Mouse (Mus musculus) cerebellum, postnatal 10 days (tissue): ENCODE measurements at regions not wholly inside any gene's neighbourhood (a gene's known extent, or its start where the extent isn't known, plus 50 kb on each side); places are given as distances from the start of the nearest gene placed in this dataset.
A peak's percentile ranks its signal among the peaks of the same experiment; 100 is the strongest.

Experiments
- DNase-seq, 2 experiments: peaks; one replicate each; pipeline ENCODE4 v3.0.0; 2021; ENCODE audit warnings: mixed read lengths in 2 of 2

DNA sequence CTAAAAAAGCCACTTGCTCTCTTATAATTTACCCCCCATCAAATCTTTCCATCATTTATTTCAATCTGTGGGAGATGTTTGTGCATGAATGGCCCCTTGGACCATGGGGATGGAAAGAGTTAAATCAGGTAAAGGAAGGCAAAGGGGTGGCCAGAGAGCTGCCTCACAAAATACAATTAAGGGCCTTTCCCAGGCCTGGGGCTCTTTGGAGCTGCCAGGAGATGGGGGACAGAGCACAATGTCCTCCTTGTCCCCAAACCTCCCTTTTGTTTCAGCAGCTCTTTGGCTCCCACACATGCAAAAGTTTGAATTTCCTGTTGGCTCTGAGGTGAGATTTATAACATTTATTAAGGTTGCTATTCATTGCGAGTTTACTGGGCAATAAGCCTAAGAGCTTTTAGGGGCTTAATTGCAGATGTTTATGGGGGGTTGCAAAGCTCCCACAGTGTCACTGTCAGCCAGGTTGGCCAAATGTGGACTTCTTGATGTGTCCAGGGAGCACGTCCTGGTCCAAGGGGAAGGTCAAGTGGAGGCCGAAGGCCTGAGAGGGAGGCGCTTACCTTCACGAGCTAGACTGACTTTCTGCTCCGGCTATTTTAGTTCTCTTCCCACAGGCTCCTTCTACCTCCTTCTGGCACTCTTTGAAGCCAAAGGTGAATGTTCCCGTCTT lies 628.5 kb downstream of the Lmo4 start:
- DNase-seq, result no peak

DNA sequence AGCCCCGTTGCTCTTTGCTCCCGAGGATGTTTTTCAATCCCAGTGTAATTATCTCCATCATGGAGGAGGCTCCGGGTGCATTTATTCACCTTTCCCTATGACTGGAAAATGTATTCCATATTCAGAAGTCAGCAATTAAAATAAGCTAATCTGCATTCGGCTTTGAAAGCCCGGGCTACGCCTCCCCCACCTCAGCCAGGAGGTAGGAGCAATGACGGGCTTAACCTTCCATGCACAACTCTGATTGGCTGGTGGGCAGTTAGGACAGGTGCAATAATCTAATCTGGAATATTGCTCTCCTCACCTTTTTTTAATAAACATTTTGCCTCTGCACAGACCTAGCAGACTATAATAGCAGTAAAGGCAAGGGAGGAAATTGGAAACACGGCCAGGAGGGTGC lies 629.3 kb downstream of the Lmo4 start:
- DNase-seq, result no peak

DNA sequence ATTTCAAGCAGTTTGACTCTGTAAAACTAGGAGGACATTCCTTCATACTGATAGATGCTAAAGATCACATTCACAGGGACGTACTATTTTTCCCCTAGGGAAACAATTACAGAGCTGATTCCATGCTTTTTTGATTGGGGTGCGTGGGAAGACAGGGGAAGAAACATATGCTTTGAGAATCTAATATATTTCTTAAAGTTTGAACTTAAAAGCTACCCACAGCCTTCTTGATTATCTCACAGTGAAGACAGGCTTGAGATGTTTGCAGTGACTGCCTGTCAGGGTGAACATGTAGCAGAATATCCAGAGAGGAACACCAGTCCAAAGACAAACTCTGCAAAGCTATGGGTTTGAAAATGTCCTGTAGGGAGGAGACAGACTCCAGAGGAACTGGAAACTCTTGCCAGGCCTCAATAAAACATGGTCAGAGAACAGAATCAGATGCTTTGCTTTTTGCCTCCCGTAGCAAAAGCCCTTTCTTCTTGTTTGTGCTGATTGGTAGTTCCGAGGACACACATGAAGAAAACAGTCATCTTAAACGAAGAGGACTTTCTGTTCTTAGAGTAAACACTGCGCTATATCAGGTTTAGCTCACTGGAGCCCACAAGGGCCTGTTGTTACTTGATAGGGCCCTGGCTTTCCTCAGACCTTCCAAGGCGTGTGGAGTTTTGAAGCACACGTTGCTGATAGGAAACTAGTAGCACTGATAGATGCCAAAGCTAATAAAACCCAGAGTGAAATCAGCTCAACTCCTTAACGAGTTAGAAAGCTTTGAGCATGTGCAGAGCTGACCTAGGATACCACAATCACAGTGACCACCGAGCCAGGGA lies 630.8 kb downstream of the Lmo4 start:
- no peak for DNase-seq

DNA sequence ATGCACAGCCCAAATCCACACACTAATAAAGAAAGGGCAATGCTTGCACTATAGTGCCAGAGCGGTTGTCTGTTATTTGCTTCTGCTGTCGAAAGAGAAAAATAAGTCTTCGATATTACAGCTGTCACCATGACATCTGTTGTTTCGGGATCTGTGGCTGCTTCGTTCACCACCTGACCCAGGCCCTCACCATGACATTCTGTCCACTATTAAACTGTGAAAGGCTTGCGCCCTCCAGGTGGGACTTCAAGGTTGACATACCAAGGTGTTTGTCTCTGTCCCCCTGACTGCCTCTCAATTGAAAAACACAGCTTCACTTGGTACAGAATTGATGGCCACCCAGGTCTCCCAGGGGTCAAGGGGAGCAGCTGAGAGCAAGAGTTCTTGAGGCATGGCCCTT lies 635.1 kb downstream of the Lmo4 start:
- DNase-seq, result no peak

DNA sequence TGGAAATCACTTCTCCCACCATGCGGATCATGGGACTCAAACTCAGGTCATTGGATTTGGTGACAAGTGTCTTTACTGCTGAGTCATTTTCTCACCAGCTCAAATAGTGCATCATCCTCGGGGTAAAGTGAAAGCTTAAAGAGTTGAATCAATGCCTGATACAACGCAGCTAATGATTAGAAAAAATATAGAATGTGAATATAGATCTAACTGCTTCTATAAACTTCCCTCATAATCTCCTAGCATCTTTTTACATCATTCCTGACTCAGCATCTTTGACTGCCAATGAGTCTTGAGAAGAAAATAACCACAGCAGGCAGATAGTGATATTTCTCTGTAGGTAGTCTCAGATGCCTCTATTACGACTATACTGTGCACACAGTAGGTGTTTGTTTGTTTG lies 640.0 kb downstream of the Lmo4 start:
- no peak for DNase-seq

DNA sequence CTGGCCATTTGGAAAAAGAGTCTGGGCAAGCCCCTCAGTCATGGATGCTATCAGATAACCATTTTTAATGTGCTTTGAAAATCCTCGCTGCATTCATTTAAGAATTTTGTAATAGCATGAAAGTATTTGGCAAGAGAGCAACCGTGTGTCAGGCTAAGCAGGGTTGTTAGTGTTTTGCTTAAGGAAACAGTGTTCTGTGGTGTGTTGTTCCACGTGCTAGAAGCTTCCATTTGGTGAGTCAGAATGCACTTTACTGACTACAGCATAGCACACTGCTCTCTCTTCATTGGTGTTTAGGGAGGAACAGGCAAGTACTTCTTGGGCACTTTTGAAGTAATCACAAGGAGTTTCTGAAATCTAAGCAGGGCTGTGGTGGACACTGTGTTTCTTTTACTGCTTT lies 661.0 kb upstream of the Pkn2 start:
- no peak for DNase-seq

DNA sequence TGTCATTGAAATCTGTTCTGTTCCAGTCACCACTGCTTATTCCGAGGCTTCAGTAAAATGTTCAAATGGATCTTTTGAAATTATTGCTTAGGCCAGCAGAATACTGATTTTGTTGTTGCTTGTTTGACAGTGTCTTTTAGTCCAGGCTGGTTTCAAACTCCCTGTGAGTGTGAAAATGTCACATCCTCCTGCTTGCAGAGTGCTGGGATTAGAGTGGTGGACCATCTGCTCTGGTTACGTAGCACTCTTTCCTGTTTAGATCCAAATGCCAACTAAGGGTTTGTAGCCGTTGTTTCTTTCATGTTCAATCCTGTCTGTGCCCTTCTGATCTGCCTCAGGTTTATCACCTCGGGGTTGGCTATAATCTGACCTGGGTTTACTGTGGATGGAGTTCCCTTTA lies 646.2 kb upstream of the Pkn2 start:
- no peak for DNase-seq

DNA sequence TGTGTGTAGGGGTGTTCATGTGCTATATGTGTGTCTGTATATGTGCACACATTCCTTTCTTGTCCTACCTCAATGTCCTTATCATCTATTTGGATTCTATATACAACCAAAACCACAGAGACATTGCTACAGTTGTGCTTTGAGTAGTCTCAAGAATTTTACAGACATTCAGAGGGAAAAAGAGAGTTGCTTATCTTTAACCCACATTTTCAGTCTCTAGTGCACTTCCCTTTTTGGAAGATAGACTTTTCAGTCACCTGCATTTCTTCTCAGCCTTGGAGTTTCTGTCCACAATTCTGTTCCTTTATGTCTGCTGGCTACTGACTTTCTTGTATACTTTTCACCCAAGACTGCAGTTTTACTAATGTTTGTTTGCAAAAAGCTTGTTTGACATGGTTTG lies 645.5 kb upstream of the Pkn2 start:
- DNase-seq, result no peak

DNA sequence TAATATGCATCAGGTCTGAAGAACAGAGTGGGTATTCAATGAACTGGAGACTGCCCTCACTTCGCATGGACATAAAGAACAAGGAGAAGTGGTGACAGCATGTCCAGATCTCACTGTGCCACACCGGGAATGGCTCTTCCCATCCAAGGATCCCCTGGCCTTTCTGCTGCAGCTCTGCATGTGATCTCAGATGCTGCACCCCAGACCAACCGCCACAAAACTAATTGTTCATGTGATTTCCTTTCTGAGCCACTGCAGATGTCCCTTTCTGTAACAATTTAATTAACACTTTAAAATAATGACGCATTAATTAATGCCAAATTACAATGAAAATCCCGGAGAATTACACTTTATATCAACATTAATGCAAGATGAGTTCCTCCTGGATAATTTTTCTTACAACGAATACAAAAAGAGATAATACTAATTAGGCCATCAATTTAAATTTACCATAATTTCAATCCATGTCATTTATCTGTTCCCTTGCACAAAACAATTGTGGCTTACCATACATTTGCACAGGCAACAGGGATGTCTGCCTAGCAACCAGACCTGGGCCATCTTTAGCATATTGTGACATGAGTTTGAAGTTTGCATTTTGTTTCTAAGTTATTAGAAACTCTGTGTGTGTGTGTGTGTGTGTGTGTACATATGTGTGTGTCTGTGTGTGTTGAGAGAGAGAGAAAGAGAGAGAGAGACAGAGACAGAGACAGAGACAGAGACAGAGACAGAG lies 630.9 kb upstream of the Pkn2 start:
- DNase-seq, result no peak

DNA sequence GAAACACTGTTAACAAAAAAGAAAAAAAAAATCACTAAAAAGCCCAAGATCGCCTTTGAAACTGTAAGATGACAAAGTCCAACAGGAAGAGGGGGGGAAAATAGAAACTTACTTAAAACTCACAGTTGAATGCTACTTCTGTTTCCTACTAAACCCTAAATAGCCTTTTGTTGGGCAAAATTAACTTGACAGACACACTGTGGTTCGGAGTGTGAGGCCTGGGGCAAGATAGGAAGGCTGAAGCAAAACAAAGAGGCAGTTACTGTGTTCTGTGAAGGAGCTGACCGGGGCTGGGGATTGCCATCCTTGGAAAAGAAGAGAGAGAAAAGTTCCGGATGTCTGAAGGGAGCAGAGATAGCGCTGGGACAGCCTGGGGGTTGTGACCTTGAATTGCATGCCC lies 627.7 kb upstream of the Pkn2 start:
- no peak for DNase-seq

DNA sequence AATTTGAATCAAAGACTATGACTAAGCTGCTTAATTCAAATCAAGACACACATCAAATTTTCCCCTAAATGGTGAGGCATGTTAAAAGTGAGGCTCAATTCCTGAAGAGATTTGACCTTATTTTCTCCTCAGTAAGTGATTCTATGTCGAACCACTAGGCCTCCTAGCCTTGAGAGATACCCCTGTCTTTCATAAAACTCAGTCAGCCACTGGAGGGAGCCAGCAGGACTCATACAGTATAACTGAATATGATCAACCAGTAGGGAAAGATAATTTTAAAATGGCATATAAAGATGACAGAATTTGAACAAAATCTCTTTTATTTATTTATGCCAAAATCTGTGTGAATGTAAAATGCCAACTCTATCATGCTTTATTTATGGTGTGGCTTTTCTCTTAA lies 626.5 kb upstream of the Pkn2 start:
- peak; percentile 60 to 61 for DNase-seq

DNA sequence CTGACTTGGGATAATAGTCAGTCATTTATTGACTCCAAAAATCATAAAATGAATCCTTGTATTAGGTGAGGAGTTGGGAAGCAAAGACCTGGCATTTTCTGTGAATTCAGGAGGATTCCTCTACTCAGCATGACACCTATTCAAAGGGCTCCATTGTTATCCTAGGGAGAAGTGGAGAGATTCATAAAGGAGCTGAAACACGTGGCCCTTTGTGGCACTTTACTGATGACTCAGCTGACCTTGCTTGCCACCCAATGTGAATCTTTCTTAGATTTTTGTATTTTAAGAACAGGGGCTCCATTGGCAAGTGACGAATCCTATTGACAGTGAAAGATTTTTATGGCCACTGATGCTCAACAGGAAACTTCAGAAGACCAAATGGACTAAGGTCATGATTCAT lies 619.2 kb upstream of the Pkn2 start:
- DNase-seq, result no peak

DNA sequence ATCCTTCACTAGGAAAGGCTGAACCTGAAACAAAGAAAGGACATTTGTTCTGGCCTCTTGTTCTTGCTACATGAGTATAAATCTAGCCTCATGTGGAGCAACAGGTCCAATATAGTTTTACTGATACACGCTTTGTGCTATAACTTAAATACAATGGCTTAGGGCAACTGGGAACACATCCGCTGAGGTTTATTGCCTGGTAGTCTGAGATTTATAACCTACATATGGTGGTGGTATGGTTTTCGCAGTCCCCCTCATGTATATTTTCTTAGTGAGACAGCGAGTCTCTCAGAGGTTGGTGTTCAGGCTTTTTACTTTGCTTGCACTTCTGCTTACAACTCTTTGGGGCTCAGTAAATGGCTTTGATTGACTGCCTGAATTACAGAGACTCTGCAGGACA lies 613.6 kb upstream of the Pkn2 start:
- no peak for DNase-seq

DNA sequence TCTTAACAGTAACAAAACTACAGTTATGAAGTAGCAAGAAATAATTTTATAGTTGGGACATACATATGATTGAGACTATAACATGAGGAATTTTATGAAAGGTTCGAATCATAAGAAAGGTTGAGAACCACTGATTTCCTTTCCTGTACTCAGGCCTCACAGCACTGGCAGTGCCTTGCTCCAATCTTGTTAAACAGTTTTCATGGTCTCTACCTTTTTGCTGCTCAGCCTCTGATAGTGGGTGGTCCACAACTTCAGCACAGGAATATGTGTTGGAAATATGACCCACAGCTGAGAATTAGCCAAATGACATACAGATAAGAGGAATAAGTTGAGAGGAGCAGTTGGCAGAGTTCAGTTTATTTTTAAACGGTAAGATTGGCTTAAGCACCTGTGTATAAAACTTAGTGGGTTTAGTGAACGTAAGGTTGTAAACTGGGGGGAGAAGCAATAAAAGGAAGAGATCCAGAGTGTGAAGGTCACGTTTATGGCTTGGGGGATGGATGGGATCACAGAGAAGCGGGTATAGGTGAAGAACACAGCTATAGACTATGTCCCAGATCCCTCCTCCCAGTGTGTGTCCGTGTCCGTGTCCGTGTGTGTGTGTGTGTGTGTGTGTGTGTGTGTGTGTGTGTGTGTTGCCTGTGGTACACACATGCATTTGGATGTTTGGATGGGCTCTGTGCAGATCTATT lies 596.3 kb upstream of the Pkn2 start:
- no peak for DNase-seq

DNA sequence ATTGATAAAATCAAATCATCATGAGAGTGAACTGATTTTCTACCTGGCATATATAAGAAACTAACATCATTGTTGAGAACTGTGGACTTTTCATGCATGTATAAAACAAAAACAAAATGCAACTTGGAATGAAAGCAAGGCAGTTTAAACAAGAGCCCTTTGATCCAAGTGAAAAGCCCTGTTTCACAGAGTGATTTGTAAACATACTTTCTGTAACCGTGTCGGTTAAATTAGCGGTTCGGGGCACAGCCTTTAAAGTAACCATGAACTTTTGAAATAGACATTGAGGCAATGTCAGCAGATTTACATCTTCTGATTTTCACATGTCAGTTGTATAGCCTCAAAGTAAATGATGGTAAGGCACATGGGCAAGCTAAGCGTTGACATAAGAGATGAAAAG lies 593.7 kb upstream of the Pkn2 start:
- DNase-seq, result no peak

DNA sequence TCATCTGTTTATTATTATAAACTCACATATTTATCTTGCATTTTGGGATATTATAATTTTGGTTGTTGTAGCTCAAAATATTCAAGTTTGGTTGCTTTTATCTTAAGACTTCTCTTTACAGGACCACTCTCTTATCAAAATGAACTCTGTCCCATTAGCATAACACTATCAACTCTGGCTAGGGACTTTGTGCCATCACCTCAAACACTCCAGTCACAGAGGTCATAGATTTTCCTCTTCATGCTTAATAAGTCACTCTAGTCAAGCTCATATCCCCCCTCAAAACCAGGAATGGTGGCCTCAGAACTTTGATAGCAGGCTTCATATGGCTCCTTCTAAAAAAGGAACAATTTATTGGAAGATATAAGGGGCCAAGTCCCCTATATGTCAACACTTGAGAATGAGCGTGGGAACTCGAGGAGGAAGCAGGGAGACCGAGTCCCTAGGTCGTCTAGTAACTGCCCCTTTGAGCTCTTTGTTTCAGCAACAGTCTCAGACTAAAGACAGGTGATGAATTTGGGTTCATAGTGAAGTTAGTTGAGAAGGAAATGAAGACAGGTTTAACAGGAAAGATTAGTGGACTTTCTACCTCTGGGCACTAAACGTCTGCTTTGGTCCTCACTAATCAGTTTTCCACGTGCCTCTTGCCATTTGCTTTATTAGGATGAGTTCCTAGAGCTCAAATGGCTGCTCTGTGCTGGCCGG lies 565.4 kb upstream of the Pkn2 start:
- no peak for DNase-seq

DNA sequence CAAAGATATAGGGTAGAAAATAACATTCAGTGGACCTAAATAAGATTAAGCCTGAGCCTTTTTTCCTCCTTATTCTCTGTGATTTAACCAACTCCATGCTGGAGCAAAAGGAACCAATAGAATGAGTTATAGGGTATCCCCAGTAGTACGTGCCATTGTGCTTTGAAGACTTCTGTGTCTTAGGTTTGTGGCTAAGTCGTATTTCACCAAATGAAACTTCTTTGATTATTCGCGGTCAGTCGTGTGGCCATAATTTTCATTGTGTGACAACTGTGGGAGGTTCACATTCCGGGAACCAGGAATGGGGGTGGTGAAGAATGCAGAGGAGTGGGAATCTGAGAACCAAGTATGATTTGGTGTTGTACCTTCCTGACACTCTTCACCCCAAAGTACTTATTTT lies 535.6 kb upstream of the Pkn2 start:
- DNase-seq, result no peak

DNA sequence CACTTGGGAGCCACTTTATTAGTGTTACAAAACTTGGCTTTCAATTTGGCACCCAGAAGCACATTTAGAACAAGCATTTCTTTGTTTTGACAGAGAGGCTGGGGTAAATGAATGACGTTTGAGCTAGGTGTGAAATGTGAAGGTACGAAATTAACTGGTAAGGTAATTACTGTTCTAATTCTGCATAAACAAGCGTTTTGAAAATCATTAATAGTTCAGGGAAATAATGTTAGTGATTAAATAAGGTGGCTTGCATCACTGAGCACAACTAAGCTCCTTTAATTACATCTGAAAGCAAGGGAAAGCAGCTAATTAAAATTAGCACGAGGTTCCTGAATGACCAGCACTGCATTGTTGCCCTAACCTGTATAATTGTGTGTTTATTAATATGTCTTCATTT lies 529.9 kb upstream of the Pkn2 start:
- DNase-seq, result no peak

DNA sequence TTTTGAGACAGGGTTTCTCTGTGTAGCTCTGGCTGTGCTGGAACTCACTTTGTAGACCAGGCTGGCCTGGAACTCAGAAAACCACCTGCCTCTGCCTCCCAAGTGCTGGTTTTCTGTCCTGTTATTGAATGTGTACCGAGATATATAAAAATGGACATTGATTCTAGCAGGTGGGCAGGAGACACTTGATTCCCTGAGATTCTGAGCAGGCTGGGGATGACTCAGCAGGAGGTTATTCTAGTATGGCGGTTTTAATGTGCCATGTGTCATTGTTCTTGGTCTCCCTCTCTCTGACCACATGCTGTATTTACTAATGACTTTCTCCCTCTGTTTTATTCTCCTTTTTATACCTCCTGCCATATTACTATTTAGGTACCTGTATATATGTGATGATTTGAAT lies 517.2 kb upstream of the Pkn2 start:
- no peak for DNase-seq

DNA sequence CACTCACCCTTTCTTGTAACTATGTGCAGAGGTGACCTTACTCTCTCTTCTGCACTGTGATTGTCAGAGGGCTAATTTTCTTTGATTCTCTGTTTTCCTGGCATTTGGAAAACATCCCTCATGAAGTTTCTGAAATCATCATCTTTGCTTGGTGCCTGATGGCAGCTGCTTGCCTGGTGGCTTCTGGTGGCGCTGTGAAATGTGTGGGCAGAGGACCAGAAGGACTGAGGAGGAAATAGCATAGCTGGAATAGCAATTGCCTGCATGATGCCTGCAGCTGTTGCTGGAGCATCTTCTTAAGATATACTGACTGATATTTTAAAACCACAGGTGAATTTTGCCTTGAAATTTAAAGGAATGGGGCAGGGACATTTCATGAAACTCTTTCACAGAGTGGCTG lies 502.6 kb upstream of the Pkn2 start:
- no peak for DNase-seq

DNA sequence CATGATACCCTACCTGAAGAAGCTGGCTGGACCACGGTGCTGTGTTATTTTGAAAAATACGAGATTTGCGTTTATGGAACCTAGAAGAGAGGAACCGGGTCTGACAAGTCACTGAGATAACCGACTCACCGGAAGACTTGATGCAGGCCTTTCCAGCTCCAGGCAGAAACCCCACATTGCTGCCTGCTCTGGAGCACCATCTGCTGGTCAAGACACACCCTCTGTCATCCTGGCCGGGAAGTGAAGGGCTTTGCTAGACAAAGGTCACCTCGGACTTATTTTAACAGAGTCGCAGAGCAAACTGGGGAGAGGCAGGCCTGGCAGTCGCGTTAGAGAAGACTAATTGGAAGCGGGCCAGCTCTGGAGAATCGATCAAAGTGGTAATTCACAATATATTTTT lies 497.4 kb upstream of the Pkn2 start:
- DNase-seq, result peak; percentile 89 to 90

DNA sequence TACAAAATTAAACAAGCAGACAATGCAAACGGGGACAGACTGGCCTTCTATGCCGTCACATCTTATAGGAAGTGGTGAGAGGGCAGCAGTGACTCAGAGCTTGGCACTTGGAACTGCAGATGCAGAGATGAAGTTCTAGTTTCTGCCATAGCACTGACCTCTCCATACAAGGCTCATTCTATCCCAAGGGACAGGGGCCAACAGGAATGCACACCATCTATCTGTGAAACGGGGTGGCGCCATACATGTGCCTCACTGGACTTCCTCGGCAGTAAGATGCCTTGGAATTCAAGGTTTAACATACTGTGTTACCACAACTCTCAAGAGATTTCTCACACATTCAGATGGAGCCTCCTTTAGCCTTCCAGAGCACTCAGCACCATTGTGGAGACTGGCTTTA lies 495.6 kb upstream of the Pkn2 start:
- DNase-seq, result no peak

DNA sequence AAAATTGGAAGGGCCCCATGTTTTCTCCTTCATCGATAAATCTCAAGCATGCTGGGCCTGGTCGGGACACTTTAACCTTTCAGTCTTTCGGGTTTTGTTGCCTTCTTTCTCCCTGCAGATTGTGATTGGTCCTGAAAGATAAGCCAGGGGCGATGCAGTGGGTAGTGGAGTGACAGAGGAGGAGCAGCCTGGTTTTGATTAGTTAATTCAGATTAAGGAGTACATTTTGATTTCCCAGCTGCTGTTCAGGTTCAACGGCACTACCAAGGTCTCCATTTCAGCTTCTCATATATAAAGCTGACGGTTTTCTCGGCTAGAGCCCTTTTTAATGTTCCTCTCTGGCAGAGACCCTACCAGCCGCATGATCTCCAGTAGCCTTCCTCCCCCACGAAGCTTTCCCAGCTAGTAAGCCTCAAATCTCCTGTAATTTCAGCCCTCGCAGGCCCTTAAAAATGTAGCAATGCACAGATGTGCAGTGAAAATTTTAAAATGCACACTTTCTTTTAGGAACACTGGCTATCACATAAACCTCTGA lies 493.8 kb upstream of the Pkn2 start:
- DNase-seq, result no peak
